Mouse (Mus musculus): ENCODE measurements around the gene Pebp1.
A peak's percentile ranks its signal among the peaks of the same experiment; 100 is the strongest.

DNA sequence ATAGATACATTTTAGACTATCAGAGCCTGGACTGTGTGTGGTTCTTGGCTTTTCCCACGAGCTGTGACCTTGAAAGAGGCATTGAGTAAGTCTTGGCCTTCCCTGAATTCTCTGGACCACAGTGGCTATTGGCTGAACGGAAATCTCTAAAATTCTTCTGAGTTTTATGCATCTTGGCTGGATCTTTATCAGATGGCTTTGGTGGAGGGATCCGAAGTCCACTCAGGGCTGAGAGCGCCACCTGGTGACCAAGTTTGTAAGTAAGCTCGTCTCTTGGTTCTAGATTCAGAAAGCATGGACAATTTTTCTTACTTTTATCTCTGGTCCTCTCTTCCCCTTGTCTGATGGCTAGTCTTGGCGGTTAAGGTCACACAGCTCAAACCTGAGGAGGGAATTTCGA lies 17.5 kb upstream of the Pebp1 start:
- TF ChIP-seq POLR2A (IDR thresholded peaks at IDR 0.05; ENCODE audit: control insufficient read depth, low read depth, low read length) (no peak), CTCF (IDR thresholded peaks at IDR 0.05; ENCODE audit: control insufficient read depth, insufficient read depth, insufficient replicate concordance, low read depth, low read length) (peak; percentile 63; the same call in 1 of the 2 replicates)
